Mouse (Mus musculus) neural tube, embryonic 11.5 days (tissue): ENCODE data around the gene Epb41l1. TPM values are rescaled to one million over a fixed set of nuclear protein-coding genes. Genes with fewer than 3 reads are reported as not detected.

ENCODE experiments used
- ATAC-seq: fragments of 200-750 bp; cut with Nextera tagmentation; 2 replicates; pipeline ENCODE4 v1.8.0; 2017; ENCODE audit warnings: moderate number of reproducible peaks, mild to moderate bottlenecking, moderate TSS enrichment, moderate library complexity; ENCODE audit not compliant: insufficient read depth, low FRiP score, low TSS enrichment
- DNase-seq: peaks from one replicate; pipeline ENCODE4 v3.0.0-alpha.2; 2015; ENCODE audit warnings: low spot score
- H3K27ac ChIP-seq: fragments of 300-500 bp; sonication (generic); 2 replicates; pipeline ENCODE4 v1.5.1; 2014; ENCODE audit warnings: low read depth, mild to moderate bottlenecking, low read length
- H3K27me3 ChIP-seq: fragments of 300-500 bp; sonication (generic); 2 replicates; pipeline ENCODE4 v1.6.1; 2014; ENCODE audit warnings: mild to moderate bottlenecking, low read length, mixed read lengths; ENCODE audit not compliant: control insufficient read depth, insufficient read depth
- H3K36me3 ChIP-seq: fragments of 300-500 bp; sonication (generic); 2 replicates; pipeline ENCODE4 v1.6.1; 2014; ENCODE audit warnings: mild to moderate bottlenecking, low read length, moderate library complexity, mixed read lengths; ENCODE audit not compliant: control insufficient read depth, insufficient read depth
- H3K4me1 ChIP-seq: fragments of 300-500 bp; sonication (generic); 2 replicates; pipeline ENCODE4 v1.6.1; 2014; ENCODE audit warnings: low read length, mixed read lengths; ENCODE audit not compliant: control insufficient read depth, insufficient read depth
- H3K4me2 ChIP-seq: fragments of 300-500 bp; sonication (generic); 2 replicates; pipeline ENCODE4 v1.6.1; 2014; ENCODE audit warnings: low read depth, mild to moderate bottlenecking, moderate library complexity
- H3K4me3 ChIP-seq: fragments of 300-500 bp; sonication (generic); 2 replicates; pipeline ENCODE4 v1.5.1; 2014; ENCODE audit warnings: low read depth, low read length
- H3K9ac ChIP-seq: fragments of 300-500 bp; sonication (generic); 2 replicates; pipeline ENCODE4 v1.6.1; 2014; ENCODE audit warnings: mild to moderate bottlenecking, low read length
- H3K9me3 ChIP-seq: fragments of 300-500 bp; sonication (generic); 2 replicates; pipeline ENCODE4 v1.6.1; 2016; ENCODE audit warnings: low read length; ENCODE audit not compliant: control insufficient read depth
- WGBS: fragments of 180-500 bp; shearing (Covaris S2); extraction: QIAGEN DNeasy Blood & Tissue Kit; methylation state at CpG from one replicate; pipeline ENCODE4 v1.1.7; 2014; 5-methylcytosine and 5-hydroxymethylcytosine counted together
- polyA plus RNA-seq: library from polyadenylated mRNA; unstranded; fragments of >200 nt; fragmentation: Nextera tagmentation; extraction: Ambion mirVana; gene quantifications from 2 replicates; pipeline ENCODE4 v1.2.1, GENCODE M21; 2014

Gene Epb41l1
- polyA plus RNA-seq, 1 experiment from 2014 or later, result 4.4 TPM

DNA sequence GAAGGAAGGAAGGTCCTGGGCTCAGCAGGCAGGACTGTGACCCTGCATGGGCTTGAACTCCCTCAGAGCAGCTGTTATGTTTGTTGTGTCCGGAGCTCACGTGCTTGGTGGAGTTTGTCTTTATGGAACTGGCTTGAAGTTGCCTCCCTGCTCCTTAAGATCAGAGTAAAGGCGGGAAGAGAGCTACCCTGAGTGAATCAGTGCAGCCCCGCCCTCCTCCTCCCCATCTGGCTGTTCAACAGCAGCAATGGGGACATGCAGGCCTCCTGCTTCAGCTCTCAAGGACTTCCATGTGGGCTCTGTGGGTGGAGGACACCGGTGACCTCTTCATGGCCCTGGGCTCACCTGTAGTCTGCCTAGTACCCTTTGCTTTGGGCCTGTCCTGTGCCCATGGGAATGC lies 71.1 kb downstream of the Epb41l1 start:
- H3K27me3 ChIP-seq, result no peaks in the 10 kb centered on the region
- H3K4me1 ChIP-seq, result peaks cover 7% of the 10 kb centered on the region; the same call in 1 of the 2 replicates
- H3K9ac ChIP-seq, result no peak overlapping the region
- no peak overlapping the region for H3K4me3 ChIP-seq
- ATAC-seq, result no peak
- no peaks in the 10 kb centered on the region; the same call in 1 of the 2 replicates for H3K36me3 ChIP-seq
- H3K27ac ChIP-seq, result no peak overlapping the region
- no peaks in the 10 kb centered on the region for H3K9me3 ChIP-seq
- WGBS, result 76% methylated on average over 5 of the region's 5 CpGs
- DNase-seq, result no peak
- H3K4me2 ChIP-seq, result no peak overlapping the region

DNA sequence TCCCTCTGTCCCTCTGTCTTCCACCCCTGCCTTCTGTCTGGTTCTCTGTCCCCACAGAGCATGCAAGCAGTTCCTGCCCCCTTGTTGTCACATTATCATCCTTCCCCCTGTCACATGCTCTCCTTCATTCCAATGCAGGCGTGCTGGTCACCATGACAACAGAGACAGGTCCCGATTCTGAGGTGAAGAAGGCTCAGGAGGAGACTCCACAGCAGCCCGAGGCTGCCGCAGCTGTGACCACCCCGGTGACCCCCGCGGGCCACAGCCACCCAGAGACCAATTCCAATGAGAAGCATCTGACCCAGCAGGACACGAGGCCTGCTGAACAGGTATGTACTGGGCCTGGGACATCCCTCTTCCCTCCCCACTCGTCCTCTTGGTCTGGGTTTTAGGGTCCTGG lies 73.1 kb downstream of the Epb41l1 start:
- Histone ChIP-seq H3K9me3 (no peaks in the 10 kb centered on the region), H3K9ac (no peak overlapping the region; the same call in 1 of the 2 replicates), H3K27ac (no peak overlapping the region), H3K27me3 (no peaks in the 10 kb centered on the region), H3K4me3 (no peak overlapping the region), H3K4me1 (peaks cover 7% of the 10 kb centered on the region; the same call in 1 of the 2 replicates), H3K4me2 (no peak overlapping the region), H3K36me3 (no peaks in the 10 kb centered on the region; the same call in 1 of the 2 replicates)
- WGBS, result 43% methylated on average over 9 of the region's 9 CpGs
- ATAC-seq (no peak), DNase-seq (peak; percentile 32)

DNA sequence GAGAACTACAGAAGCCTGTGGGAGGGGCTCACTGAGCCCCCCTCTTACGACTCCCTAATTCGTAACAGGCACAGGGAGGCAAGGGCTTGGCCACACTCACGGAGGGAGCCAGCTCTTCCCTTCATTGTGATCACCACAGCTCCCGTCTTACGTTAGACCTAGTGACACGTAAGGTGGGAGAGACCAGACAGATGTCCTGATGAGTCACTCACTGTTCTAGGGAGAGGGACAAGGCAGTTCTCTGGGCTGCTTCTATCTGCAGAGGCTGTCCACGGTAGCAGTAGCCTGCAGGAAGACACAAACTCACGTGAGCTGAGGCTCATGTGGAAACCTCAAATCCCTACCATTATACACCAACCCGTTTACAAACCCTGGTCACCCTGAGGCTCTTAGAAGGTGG lies 73.8 kb downstream of the Epb41l1 start:
- Histone ChIP-seq H3K9ac (no peak overlapping the region), H3K36me3 (no peaks in the 10 kb centered on the region; the same call in 1 of the 2 replicates), H3K4me3 (no peak overlapping the region), H3K27me3 (no peaks in the 10 kb centered on the region), H3K4me1 (peaks cover 7% of the 10 kb centered on the region; the same call in 1 of the 2 replicates), H3K4me2 (no peak overlapping the region), H3K27ac (0 out of 2 replicates have a peak overlapping the region, but pooled peaks have one; percentile 10), H3K9me3 (no peaks in the 10 kb centered on the region)
- ATAC-seq (no peak), DNase-seq (no peak)
- WGBS, result 79% methylated on average over 9 of the region's 9 CpGs

DNA sequence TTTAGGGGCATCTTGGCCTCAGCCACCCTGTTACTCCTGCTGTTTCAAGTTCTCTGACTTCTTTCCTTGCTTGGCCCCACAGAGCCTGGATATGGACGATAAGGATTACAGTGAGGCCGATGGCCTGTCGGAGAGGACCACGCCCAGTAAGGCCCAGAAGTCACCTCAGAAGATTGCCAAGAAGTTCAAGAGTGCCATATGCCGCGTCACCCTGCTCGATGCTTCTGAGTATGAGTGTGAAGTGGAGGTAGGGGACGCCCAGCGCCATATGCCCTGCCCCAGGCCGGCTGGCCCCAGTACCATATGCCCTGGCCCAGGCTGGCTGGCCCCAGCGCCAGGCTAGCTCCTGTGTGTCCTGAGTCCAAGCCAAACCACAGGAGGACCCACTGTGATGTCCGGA lies 74.2 kb downstream of the Epb41l1 start:
- DNase-seq, result no peak
- WGBS, result 94% methylated on average over 12 of the region's 12 CpGs
- no peak overlapping the region for H3K4me2 ChIP-seq
- no peak overlapping the region for H3K9ac ChIP-seq
- H3K36me3 ChIP-seq, result no peaks in the 10 kb centered on the region; the same call in 1 of the 2 replicates
- H3K27ac ChIP-seq, result no peak overlapping the region
- no peak for ATAC-seq
- H3K9me3 ChIP-seq, result no peaks in the 10 kb centered on the region
- H3K4me3 ChIP-seq, result no peak overlapping the region
- H3K4me1 ChIP-seq, result peaks cover 7% of the 10 kb centered on the region; the same call in 1 of the 2 replicates
- H3K27me3 ChIP-seq, result no peaks in the 10 kb centered on the region

- Histone ChIP-seq H3K27me3 (no peaks in the 10 kb centered on the region), H3K36me3 (no peaks in the 10 kb centered on the region; the same call in 1 of the 2 replicates), H3K4me2 (no peak overlapping the region), H3K4me1 (peaks cover 7% of the 10 kb centered on the region; the same call in 1 of the 2 replicates), H3K9ac (no peak overlapping the region), H3K4me3 (no peak overlapping the region), H3K27ac (no peak overlapping the region), H3K9me3 (no peaks in the 10 kb centered on the region)
- WGBS, result 59% methylated on average over 5 of the region's 5 CpGs
- ATAC-seq (no peak), DNase-seq (no peak)
Observed at GRCm38 (mm10) chr2:156496816-156497566, 76.3 kb downstream of the Epb41l1 start.

DNA sequence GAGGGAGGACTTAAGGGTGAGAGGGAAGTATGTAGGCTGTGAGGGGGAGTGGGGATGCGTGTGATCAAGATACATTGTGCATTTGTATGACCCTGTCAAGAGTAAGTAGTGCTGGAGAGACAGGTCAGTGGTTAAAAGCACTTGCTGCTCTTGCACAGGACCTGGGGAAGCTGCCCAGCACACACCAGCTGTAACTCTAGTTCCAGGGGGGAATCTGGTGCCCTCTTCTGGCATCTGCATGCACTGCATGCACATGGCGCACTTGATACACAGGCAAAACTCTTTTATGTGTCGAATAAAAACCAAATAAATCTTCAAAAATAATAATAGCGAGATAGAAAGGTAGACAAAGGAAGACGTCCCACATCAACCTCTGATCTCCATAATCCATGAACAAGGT lies 77.2 kb downstream of the Epb41l1 start:
- Histone ChIP-seq H3K27ac (no peak overlapping the region), H3K4me2 (no peak overlapping the region), H3K9me3 (no peaks in the 10 kb centered on the region), H3K4me1 (peaks cover 7% of the 10 kb centered on the region; the same call in 1 of the 2 replicates), H3K36me3 (no peaks in the 10 kb centered on the region; the same call in 1 of the 2 replicates), H3K27me3 (no peaks in the 10 kb centered on the region), H3K9ac (no peak overlapping the region), H3K4me3 (no peak overlapping the region)
- no peak for ATAC-seq
- WGBS, result 42% methylated on average over 5 of the region's 5 CpGs
- DNase-seq, result peak; percentile 65

GRCm38 (mm10) chr2:156501025-156501424 lies 80.3 kb downstream of the Epb41l1 start:
- no peak overlapping the region for H3K9ac ChIP-seq
- H3K4me3 ChIP-seq, result no peak overlapping the region
- WGBS, result 79% methylated on average over 1 of the region's 1 CpGs
- no peaks in the 10 kb centered on the region for H3K36me3 ChIP-seq
- no peaks in the 10 kb centered on the region for H3K27me3 ChIP-seq
- DNase-seq (no peak), ATAC-seq (no peak)
- no peak overlapping the region for H3K4me2 ChIP-seq
- no peak overlapping the region for H3K27ac ChIP-seq
- no peaks in the 10 kb centered on the region for H3K9me3 ChIP-seq
- no peaks in the 10 kb centered on the region for H3K4me1 ChIP-seq

DNA sequence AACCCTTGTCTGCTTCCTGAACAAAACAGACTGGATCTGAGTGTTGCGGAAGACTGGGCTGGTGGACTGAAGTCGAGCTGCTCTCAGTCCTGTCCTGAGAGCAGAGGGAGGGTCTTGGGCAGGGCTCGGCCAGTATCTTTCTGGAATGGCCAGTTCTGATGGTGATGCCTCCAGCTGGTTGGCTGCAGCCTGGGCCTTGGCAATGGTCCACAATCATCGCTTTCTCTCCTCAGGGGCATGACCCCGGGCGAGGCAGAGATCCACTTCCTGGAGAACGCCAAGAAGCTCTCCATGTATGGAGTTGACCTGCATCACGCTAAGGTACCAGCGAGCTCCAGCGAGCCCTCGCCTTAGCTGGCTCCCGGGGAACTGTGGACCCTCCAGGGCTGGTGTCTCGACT lies 84.8 kb downstream of the Epb41l1 start:
- ATAC-seq, result no peak
- no peak overlapping the region for H3K4me3 ChIP-seq
- no peak for DNase-seq
- no peaks in the 10 kb centered on the region for H3K4me1 ChIP-seq
- WGBS, result 91% methylated on average over 13 of the region's 13 CpGs
- no peaks in the 10 kb centered on the region; the same call in 1 of the 2 replicates for H3K36me3 ChIP-seq
- no peaks in the 10 kb centered on the region for H3K9me3 ChIP-seq
- no peak overlapping the region for H3K27ac ChIP-seq
- H3K9ac ChIP-seq, result no peak overlapping the region
- H3K27me3 ChIP-seq, result no peaks in the 10 kb centered on the region
- H3K4me2 ChIP-seq, result no peak overlapping the region

DNA sequence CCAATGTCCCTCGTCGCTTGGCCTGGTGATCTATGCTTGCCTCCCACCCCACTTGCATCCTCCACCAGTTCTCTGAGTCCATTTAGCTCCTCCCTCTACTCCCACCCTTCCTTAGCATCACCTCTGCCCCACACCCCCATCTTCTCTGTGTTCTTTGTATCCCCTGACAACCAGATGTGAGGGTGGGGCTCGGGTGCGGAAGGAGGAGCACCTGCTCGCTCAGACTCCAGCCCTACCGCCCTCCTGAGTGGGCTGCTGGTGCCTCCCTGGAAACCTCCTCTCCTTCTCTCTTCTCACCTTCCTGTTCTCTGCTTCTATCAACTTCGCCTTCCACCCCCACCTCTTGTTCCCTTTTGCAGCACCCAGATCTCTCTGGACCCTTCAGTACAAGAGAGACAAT lies 91.3 kb downstream of the Epb41l1 start:
- no peak for ATAC-seq
- no peaks in the 10 kb centered on the region; the same call in none of the 2 replicates for H3K36me3 ChIP-seq
- H3K9ac ChIP-seq, result no peak overlapping the region
- no peaks in the 10 kb centered on the region for H3K9me3 ChIP-seq
- no peaks in the 10 kb centered on the region for H3K27me3 ChIP-seq
- H3K4me3 ChIP-seq, result no peak overlapping the region
- 83% methylated on average over 7 of the region's 7 CpGs for WGBS
- no peak overlapping the region for H3K4me2 ChIP-seq
- no peak for DNase-seq
- H3K27ac ChIP-seq, result no peak overlapping the region
- no peaks in the 10 kb centered on the region for H3K4me1 ChIP-seq
